Comparison of ENCODE assay signal across 8 mouse cellular contexts in the genomic region with DNA sequence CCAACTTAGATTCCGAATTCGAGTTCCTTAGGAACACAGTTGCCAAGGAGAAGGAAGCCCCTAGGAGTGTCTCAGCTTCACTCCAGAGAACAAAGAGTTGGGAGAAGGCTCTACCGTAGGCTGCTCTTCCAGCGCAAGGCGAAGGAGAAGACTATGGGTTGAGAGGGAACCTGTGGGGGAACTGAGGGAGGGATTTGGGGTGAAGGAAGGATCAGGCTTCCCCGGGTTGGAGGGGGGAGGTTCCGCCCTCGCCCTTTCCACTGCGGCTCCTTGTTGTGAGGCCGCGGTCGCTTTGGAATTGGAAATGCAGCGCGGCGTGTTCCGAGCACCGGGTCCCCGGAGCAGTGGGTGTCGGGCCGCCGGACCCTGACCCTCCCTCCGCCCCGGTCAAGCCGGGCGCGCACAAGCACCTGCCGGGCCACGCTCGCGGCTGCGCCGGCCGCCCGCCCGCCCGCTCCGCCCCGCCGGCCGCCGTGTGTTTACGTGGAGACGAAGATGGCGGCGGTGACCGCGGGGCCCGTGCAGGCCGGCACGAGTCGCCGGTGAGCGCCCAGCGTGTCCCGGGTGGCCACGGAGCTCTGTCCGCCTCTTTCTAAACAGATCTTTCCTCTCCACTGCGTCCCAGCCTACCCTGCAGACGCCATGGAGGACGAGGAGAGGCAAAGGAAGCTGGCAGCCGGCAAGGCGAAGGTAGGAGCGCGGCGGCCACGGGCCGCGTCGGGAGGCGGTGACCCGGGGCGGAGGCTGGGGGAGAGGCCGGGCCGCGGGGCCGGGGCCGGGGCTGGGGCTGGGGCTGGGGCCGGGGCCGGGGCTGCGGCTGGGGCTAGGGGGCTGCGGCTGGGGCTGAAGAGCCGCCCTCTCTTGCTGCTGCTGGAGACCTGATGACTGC. TPM values are rescaled to one million over a fixed set of nuclear protein-coding genes. Genes with fewer than 3 reads are reported as not detected.
DNase-seq lines count a peak whose midpoint lies in the region; ATAC-seq and TF ChIP-seq lines count a peak whose summit lies in the region.

A gene (plus strand): TSS at position 254 of the 889 bp plus-strand sequence.

- no peak for TF ChIP-seq CTCF in ES-Bruce4 (IDR thresholded peaks at IDR 0.05; ENCODE audit: low read depth, low read length)

- no peaks in the 10 kb centered on the region for H3K4me1 ChIP-seq in ES-Bruce4 (ENCODE audit: control insufficient read depth, insufficient read depth, low read length)
- peaks cover 29% of the 10 kb centered on the region for H3K4me1 ChIP-seq in forebrain, embryonic 12.5 days
- H3K4me1 ChIP-seq in neural tube, embryonic 15.5 days = peaks cover 38% of the 10 kb centered on the region

- H3K4me3 ChIP-seq in ES-Bruce4 (ENCODE audit: low read depth, low read length) = peak within 1 kb of the TSS; percentile 99
- peak within 1 kb of the TSS; percentile 94 for H3K4me3 ChIP-seq in forebrain, embryonic 12.5 days (replicated peaks)
- peak within 1 kb of the TSS; percentile 70 for H3K4me3 ChIP-seq in neural tube, embryonic 15.5 days (replicated peaks)

- DNase-seq in c-Kit-positive CD71-positive TER-119-positive erythroid progenitor cells, embryonic 14.5 days (ENCODE audit: low spot score) = peak; percentile 40
- peak; percentile 75 to 82 for DNase-seq in heart, postnatal 10 days
- DNase-seq in layer of hippocampus, adult 11-12 months (ENCODE audit: low spot score) = peak; percentile 55
- DNase-seq in lung, adult 18-20 months = peak; percentile 57 to 59
- peak; percentile 79 for DNase-seq in testis, postnatal 14 days (ENCODE audit: low spot score)

- peak within 1 kb of the TSS; percentile 97 for H3K9ac ChIP-seq in ES-Bruce4 (ENCODE audit: low read depth, poor library complexity, severe bottlenecking)
- peak within 1 kb of the TSS; percentile 100 for H3K9ac ChIP-seq in forebrain, embryonic 12.5 days
- H3K9ac ChIP-seq in neural tube, embryonic 15.5 days (replicated peaks) = peak within 1 kb of the TSS; percentile 97

- TF ChIP-seq EP300 in ES-Bruce4 (IDR thresholded peaks at IDR 0.05; ENCODE audit: insufficient read depth, low read depth, low read length) = no peak

- intact Hi-C loops in heart, postnatal 10 days (cut with DNase I) = no loop called here

- no peaks in the 10 kb centered on the region for H3K9me3 ChIP-seq in ES-Bruce4 (replicated peaks; ENCODE audit: control insufficient read depth, insufficient read depth, low read length, poor library complexity, severe bottlenecking)
- no peaks in the 10 kb centered on the region for H3K9me3 ChIP-seq in forebrain, embryonic 12.5 days
- H3K9me3 ChIP-seq in neural tube, embryonic 15.5 days (replicated peaks) = no peaks in the 10 kb centered on the region

- no peaks in the 10 kb centered on the region for H3K27me3 ChIP-seq in ES-Bruce4 (ENCODE audit: control insufficient read depth, insufficient read depth, low read length, poor library complexity, severe bottlenecking)
- no peaks in the 10 kb centered on the region for H3K27me3 ChIP-seq in forebrain, embryonic 12.5 days
- no peaks in the 10 kb centered on the region for H3K27me3 ChIP-seq in neural tube, embryonic 15.5 days (replicated peaks)

- peak; percentile 36 for TF ChIP-seq POLR2A in ES-Bruce4 (IDR thresholded peaks at IDR 0.05; ENCODE audit: insufficient read depth, low read length)

- peak; percentile 88 for ATAC-seq in forebrain, embryonic 12.5 days (ENCODE audit: low FRiP score)
- peak; percentile 91 for ATAC-seq in neural tube, embryonic 15.5 days (ENCODE audit: low FRiP score)

- peak within 1 kb of the TSS; percentile 68 for H3K4me2 ChIP-seq in forebrain, embryonic 12.5 days
- H3K4me2 ChIP-seq in neural tube, embryonic 15.5 days = peak within 1 kb of the TSS; percentile 71

- H3K36me3 ChIP-seq in ES-Bruce4 (ENCODE audit: control insufficient read depth, insufficient read depth, low read length, poor library complexity, severe bottlenecking) = no peaks in the 10 kb centered on the region
- H3K36me3 ChIP-seq in forebrain, embryonic 12.5 days (replicated peaks) = 0 out of 2 replicates have a peak, but pooled peaks cover 5% of the 10 kb centered on the region
- no peaks in the 10 kb centered on the region for H3K36me3 ChIP-seq in neural tube, embryonic 15.5 days

- peak within 1 kb of the TSS; percentile 30; the same call in 1 of the 2 replicates for H3K27ac ChIP-seq in ES-Bruce4 (ENCODE audit: insufficient read depth, low read length)
- peak within 1 kb of the TSS; percentile 94 for H3K27ac ChIP-seq in forebrain, embryonic 12.5 days
- H3K27ac ChIP-seq in neural tube, embryonic 15.5 days (replicated peaks) = peak within 1 kb of the TSS; percentile 97

- under 1% methylated on average over 47 of the region's 82 CpGs for WGBS in forebrain, embryonic 12.5 days
- under 1% methylated on average over 64 of the region's 82 CpGs for WGBS in neural tube, embryonic 15.5 days

RNA-seq across cellular contexts. Expression of the gene that starts here (rescaled TPM):
- polyA plus RNA-seq in ES-Bruce4 (2011; ENCODE audit: insufficient read depth, insufficient read length, low read depth, missing spikeins) = 32.9 and 40.8 TPM in 2 replicates
- polyA plus RNA-seq in forebrain, embryonic 12.5 days (2016; fragmentation: Nextera tagmentation; extraction: Ambion mirVana) = 295 and 296 TPM in 2 replicates
- total RNA-seq in heart, postnatal 10 days (2021) = 10 to 100 TPM; 47.2 to 48.5 TPM
- 289 and 327 TPM in 2 replicates for polyA plus RNA-seq in neural tube, embryonic 15.5 days (2015; fragmentation: Nextera tagmentation; extraction: Ambion mirVana)

Comparison
In these comparisons a context has a peak if more than half of its experiments do, and no peak if none do; other contexts are left out.
1. Peak in every context shown above with its lines: DNase-seq, ATAC-seq, H3K4me3 ChIP-seq and H3K27ac ChIP-seq.
2. H3K27ac ChIP-seq: peak in every context shown above with its lines; median percentile 97 in neural tube, embryonic 15.5 days; 94 in forebrain, embryonic 12.5 days; 30 in ES-Bruce4.